In genomic region chr11:72446311-72447105, GRCm38 (mm10) we compare ENCODE assay signal across 8 mouse cellular contexts. TPM values are rescaled to one million over a fixed set of nuclear protein-coding genes. Genes with fewer than 3 reads are reported as not detected.
DNase-seq lines count a peak whose midpoint lies in the region; ATAC-seq and TF ChIP-seq lines count a peak whose summit lies in the region.

No protein-coding gene starts in this region.

- WGBS in forebrain, postnatal 0 days = 87% methylated on average over 6 of the region's 6 CpGs
- WGBS in forebrain, embryonic 13.5 days = 88% methylated on average over 6 of the region's 6 CpGs
- WGBS in embryonic facial prominence, embryonic 10.5 days = 88% methylated on average over 6 of the region's 6 CpGs

- DNase-seq in forebrain, postnatal 0 days = peak; percentile 50
- peak; percentile 57 for DNase-seq in right cerebral cortex, postnatal 4 days
- DNase-seq in right cerebral cortex, postnatal 36 days (ENCODE audit: low spot score in 2 of 2) = no peak
- peak; percentile 69 for DNase-seq in embryonic facial prominence, embryonic 10.5 days (ENCODE audit: low spot score)
- DNase-seq in thymus, postnatal 4 days = peak; percentile 73
- no peak for DNase-seq in urinary bladder, postnatal 36 days (ENCODE audit: low spot score in 2 of 2)

- H3K9ac ChIP-seq in forebrain, postnatal 0 days = no peak overlapping the region
- no peak overlapping the region for H3K9ac ChIP-seq in forebrain, embryonic 13.5 days

- no peak overlapping the region for H3K4me3 ChIP-seq in forebrain, postnatal 0 days (ENCODE audit: low read depth, low read length)
- no peak overlapping the region for H3K4me3 ChIP-seq in forebrain, embryonic 13.5 days
- H3K4me3 ChIP-seq in embryonic facial prominence, embryonic 10.5 days = no peak overlapping the region

- H3K36me3 ChIP-seq in forebrain, postnatal 0 days (ENCODE audit: insufficient read depth) = peaks cover 92% of the 10 kb centered on the region
- H3K36me3 ChIP-seq in forebrain, embryonic 13.5 days (ENCODE audit: poor library complexity, severe bottlenecking) = peaks cover 95% of the 10 kb centered on the region
- H3K36me3 ChIP-seq in embryonic facial prominence, embryonic 10.5 days (replicated peaks) = peaks cover 95% of the 10 kb centered on the region

- TF ChIP-seq CTCF in forebrain, postnatal 0 days (IDR thresholded peaks at IDR 0.05; ENCODE audit: low read depth) = peak; percentile 69

- no peaks in the 10 kb centered on the region for H3K4me1 ChIP-seq in forebrain, postnatal 0 days (ENCODE audit: insufficient read depth)
- peaks cover 15% of the 10 kb centered on the region for H3K4me1 ChIP-seq in forebrain, embryonic 13.5 days
- H3K4me1 ChIP-seq in embryonic facial prominence, embryonic 10.5 days = peaks cover 15% of the 10 kb centered on the region

- peak; percentile 34; the same call in 1 of the 2 replicates for ATAC-seq in forebrain, postnatal 0 days
- ATAC-seq in forebrain, embryonic 13.5 days = no peak
- ATAC-seq in megakaryocyte progenitor cell, adult 5-6 weeks (replicated peaks; ENCODE audit: poor library complexity) = peak; percentile 82

- H3K27me3 ChIP-seq in forebrain, postnatal 0 days (ENCODE audit: insufficient read depth, low read length) = no peaks in the 10 kb centered on the region
- H3K27me3 ChIP-seq in forebrain, embryonic 13.5 days = no peaks in the 10 kb centered on the region
- H3K27me3 ChIP-seq in embryonic facial prominence, embryonic 10.5 days (replicated peaks; ENCODE audit: low read depth, poor library complexity, severe bottlenecking) = no peaks in the 10 kb centered on the region

- no peaks in the 10 kb centered on the region for H3K9me3 ChIP-seq in forebrain, postnatal 0 days (ENCODE audit: low read length)
- no peaks in the 10 kb centered on the region for H3K9me3 ChIP-seq in forebrain, embryonic 13.5 days (replicated peaks)
- H3K9me3 ChIP-seq in embryonic facial prominence, embryonic 10.5 days = no peaks in the 10 kb centered on the region

- no peak overlapping the region for H3K4me2 ChIP-seq in forebrain, postnatal 0 days (ENCODE audit: low read depth)
- no peak overlapping the region for H3K4me2 ChIP-seq in forebrain, embryonic 13.5 days

- H3K27ac ChIP-seq in forebrain, postnatal 0 days (ENCODE audit: low read depth, low read length) = no peak overlapping the region
- no peak overlapping the region for H3K27ac ChIP-seq in forebrain, embryonic 13.5 days
- no peak overlapping the region for H3K27ac ChIP-seq in embryonic facial prominence, embryonic 10.5 days (replicated peaks)

RNA-seq across cellular contexts. Expression of gene Mybbp1a, which starts 5.4 kb away (rescaled TPM):
- 36.9 and 38.0 TPM in 2 replicates for total RNA-seq in forebrain, postnatal 0 days (2014; rRNA removed)
- polyA plus RNA-seq in forebrain, postnatal 0 days (2015; fragmentation: Nextera tagmentation; extraction: Ambion mirVana) = 50.0 and 52.4 TPM in 2 replicates
- 111 and 122 TPM in 2 replicates for polyA plus RNA-seq in forebrain, embryonic 13.5 days (2015; fragmentation: Nextera tagmentation; extraction: Ambion mirVana)
- polyA plus RNA-seq in embryonic facial prominence, embryonic 10.5 days (2016; fragmentation: Nextera tagmentation; extraction: Ambion mirVana) = 257 and 263 TPM in 2 replicates
- total RNA-seq in megakaryocyte progenitor cell, adult 5-6 weeks (2015) = 255 and 264 TPM in 2 replicates
- total RNA-seq in megakaryocyte progenitor cell, adult 5-6 weeks (2017) = 148 and 164 TPM in 2 replicates

RNA-seq across cellular contexts. Expression of gene Ggt6, which starts 11.2 kb away (rescaled TPM):
- not detected in 2 replicates for total RNA-seq in forebrain, postnatal 0 days (2014; rRNA removed)
- polyA plus RNA-seq in forebrain, postnatal 0 days (2015; fragmentation: Nextera tagmentation; extraction: Ambion mirVana) = not detected in 2 replicates
- not detected in 2 replicates for polyA plus RNA-seq in forebrain, embryonic 13.5 days (2015; fragmentation: Nextera tagmentation; extraction: Ambion mirVana)
- 0.10 TPM in 1 of 2 replicates, not detected in the other for polyA plus RNA-seq in embryonic facial prominence, embryonic 10.5 days (2016; fragmentation: Nextera tagmentation; extraction: Ambion mirVana)
- total RNA-seq in megakaryocyte progenitor cell, adult 5-6 weeks (2015) = not detected in 2 replicates
- total RNA-seq in megakaryocyte progenitor cell, adult 5-6 weeks (2017) = not detected in 2 replicates

RNA-seq across cellular contexts. Expression of gene Smtnl2, which starts 35.0 kb away (rescaled TPM):
- total RNA-seq in forebrain, postnatal 0 days (2014; rRNA removed) = 9.7 and 10.4 TPM in 2 replicates
- 8.4 and 10.2 TPM in 2 replicates for polyA plus RNA-seq in forebrain, postnatal 0 days (2015; fragmentation: Nextera tagmentation; extraction: Ambion mirVana)
- 2.2 and 2.6 TPM in 2 replicates for polyA plus RNA-seq in forebrain, embryonic 13.5 days (2015; fragmentation: Nextera tagmentation; extraction: Ambion mirVana)
- 16.4 and 16.6 TPM in 2 replicates for polyA plus RNA-seq in embryonic facial prominence, embryonic 10.5 days (2016; fragmentation: Nextera tagmentation; extraction: Ambion mirVana)
- not detected in 2 replicates for total RNA-seq in megakaryocyte progenitor cell, adult 5-6 weeks (2015)
- 0.14 TPM in 1 of 2 replicates, not detected in the other for total RNA-seq in megakaryocyte progenitor cell, adult 5-6 weeks (2017)

RNA-seq across cellular contexts. Expression of gene Spns2, which starts 43.2 kb away (rescaled TPM):
- 38.8 and 40.1 TPM in 2 replicates for total RNA-seq in forebrain, postnatal 0 days (2014; rRNA removed)
- 6.5 and 6.7 TPM in 2 replicates for polyA plus RNA-seq in forebrain, postnatal 0 days (2015; fragmentation: Nextera tagmentation; extraction: Ambion mirVana)
- 3.5 and 3.6 TPM in 2 replicates for polyA plus RNA-seq in forebrain, embryonic 13.5 days (2015; fragmentation: Nextera tagmentation; extraction: Ambion mirVana)
- polyA plus RNA-seq in embryonic facial prominence, embryonic 10.5 days (2016; fragmentation: Nextera tagmentation; extraction: Ambion mirVana) = 3.3 TPM in 2 replicates
- 18.0 and 25.8 TPM in 2 replicates for total RNA-seq in megakaryocyte progenitor cell, adult 5-6 weeks (2015)
- 8.8 and 13.0 TPM in 2 replicates for total RNA-seq in megakaryocyte progenitor cell, adult 5-6 weeks (2017)

Comparison
In these comparisons a context has a peak if more than half of its experiments do, and no peak if none do; other contexts are left out.
1. DNase-seq: peak in forebrain, postnatal 0 days (single experiment), right cerebral cortex, postnatal 4 days (single experiment), embryonic facial prominence, embryonic 10.5 days (single experiment) and thymus, postnatal 4 days (single experiment); none in right cerebral cortex, postnatal 36 days (0 of 2) and urinary bladder, postnatal 36 days (0 of 2).